Mouse (Mus musculus) heart, adult 2 months (tissue): ENCODE data around the gene Podxl2.

ENCODE experiments used
- CTCF ChIP-seq: fragments of 200-600 bp; IDR thresholded peaks from 2 replicates; pipeline ENCODE4 v1.8.1; 2022; ENCODE audit warnings: antibody characterized with exemption, mild to moderate bottlenecking, moderate library complexity
- EP300 ChIP-seq: fragments of 200-500 bp; IDR thresholded peaks from 2 replicates; pipeline ENCODE4 v1.6.1; 2011; ENCODE audit warnings: low read depth, low read length, control low read depth; ENCODE audit not compliant: insufficient read depth

DNA sequence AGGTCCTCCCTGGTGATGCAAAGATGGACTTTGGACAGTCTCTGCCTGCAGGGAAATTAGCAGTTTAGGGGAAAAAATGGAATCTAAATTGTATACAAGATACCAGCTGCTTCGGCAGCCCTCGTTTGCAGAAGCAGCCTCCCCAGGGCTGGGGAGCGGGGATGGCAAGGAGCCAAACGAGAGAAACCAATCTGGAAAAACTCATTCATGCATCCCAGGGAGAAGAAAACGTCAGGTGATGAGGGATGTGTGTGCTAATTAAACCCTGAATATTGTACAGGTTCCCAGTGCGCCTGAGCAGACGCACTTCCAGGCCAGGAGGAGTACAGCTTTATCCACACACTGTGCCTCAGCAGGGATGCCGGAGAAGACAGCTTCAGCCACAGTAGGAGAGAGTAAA is 3.3 kb downstream of the Podxl2 start:
- TF ChIP-seq CTCF: no peak
- no peak for TF ChIP-seq EP300
